Mouse (Mus musculus) layer of hippocampus, postnatal 14 days (tissue): ENCODE measurements around the gene Hmx1. TPM values are rescaled to one million over a fixed set of nuclear protein-coding genes. Genes with fewer than 3 reads are reported as not detected.
A peak's percentile ranks its signal among the peaks of the same experiment; 100 is the strongest.

Source experiments
- DNase-seq, 2 experiments: peaks; one replicate each; pipeline ENCODE4 v3.0.0; 2021 to 2022; ENCODE audit warnings: low spot score in 2 of 2, mixed read lengths in 1 of 2
- long read RNA-seq, 2 experiments: library from polyadenylated mRNA; stranded (forward); transcript quantifications; one replicate each; pipeline ENCODE4 v2.0.0; 2021
- total RNA-seq, 2 experiments: library from RNA; stranded (reverse); gene quantifications; 2 replicates each; pipeline ENCODE4 v1.2.3; 2021

The Hmx1 gene
- not detected for total RNA-seq
- long read RNA-seq, experiment 1: 0 reads
- long read RNA-seq, experiment 2: 0 reads

DNA sequence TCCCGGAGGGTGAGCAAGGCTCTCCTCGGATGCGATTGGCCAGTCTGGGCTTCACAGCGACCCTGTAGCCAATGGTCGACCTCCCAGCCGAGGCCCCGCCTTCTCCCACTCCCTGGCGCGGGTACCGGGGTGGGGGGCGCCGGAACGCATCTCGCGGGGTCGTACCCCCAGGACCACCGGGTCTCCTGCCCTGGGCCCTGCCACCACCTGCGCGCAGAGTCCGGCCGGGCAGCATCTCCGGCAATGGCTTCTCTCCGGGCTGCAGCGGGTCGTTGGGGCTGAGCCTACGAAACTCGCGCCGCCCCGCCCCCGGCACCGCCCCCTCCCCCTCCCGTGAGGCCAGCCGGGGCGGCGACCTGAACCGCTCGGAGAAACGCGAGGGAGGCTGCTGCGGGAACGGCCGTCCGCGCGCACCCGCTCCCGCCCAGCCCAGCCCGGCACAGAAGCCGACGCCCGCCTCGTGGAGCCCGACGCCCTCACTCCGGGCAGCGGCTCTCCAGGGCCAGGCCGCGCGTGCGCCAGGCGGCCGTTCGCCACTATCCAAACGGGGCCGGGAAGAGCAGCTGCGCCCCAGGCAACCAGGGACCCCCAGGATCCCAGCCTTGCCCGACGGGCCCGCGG lies at the start of gene Hmx1:
Hmx1 (plus strand) TSS at position 618 of the 621 bp plus-strand sequence.
- no peak for DNase-seq

GRCm38 (mm10) chr5:35345084-35345483 lies 43.8 kb upstream of the Hmx1 start:
- no peak for DNase-seq

DNA sequence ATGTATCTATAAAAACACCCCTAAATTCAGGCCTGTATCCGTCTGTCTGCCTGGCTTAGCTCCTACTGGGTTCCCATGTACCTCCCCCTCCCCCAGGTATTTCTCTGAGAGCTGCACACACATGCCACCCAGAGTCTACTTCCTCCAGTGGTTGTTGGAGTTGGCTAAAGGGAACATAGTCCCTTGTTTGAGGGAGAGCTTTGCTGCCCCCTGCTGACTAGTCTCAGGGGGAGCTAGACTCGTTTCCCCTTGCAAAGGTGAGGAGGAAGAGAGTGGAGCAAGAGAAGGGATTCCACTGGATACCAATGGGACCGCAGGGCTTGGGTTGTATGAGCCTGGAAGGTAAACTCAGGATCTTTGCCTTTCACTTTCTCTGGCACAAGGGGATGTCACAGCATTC lies 40.1 kb upstream of the Hmx1 start:
- DNase-seq: peak; percentile 77 to 89

DNA sequence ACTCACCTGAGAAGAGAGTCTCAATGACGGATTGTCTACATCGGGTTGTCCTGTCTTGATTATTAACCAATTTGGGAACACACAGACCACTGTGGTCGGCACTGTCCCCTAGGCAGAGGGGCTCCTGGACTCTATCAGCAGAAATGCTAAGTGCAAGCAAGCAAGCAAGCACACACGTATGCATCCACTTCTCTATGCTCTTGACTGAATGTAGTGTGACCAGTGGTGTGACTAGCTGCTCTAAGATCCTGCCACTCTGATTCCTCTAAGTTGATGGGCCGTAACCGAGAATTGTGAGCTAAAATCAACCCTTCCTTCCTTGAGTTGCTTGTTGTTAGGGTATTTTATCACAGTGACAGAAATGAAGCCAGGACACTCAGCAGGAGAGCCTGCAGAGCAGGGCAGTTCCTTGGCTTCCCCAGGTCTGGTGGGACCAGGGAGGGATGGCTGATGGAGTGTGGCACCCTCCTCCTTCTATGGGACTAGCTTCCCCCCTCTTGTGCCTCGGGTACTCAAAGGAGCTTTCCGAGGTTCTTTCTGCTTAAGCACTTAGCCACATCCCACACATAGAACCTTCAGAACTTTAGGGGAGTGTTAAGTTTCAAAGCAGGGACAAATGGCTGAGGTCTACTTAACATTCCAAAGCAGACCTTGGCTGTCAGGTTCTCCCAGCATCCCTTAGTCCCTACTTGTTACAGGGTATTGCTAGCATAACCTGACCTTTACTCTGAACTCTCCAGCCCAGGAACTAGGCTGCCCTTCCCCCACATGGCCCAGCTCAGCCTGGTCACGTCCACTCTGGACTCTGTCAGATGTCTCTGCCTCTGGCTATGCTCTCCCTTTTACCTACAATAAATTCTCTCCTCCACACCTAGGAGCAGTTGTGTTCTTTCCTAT lies 31.1 kb upstream of the Hmx1 start:
- DNase-seq: no peak

DNA sequence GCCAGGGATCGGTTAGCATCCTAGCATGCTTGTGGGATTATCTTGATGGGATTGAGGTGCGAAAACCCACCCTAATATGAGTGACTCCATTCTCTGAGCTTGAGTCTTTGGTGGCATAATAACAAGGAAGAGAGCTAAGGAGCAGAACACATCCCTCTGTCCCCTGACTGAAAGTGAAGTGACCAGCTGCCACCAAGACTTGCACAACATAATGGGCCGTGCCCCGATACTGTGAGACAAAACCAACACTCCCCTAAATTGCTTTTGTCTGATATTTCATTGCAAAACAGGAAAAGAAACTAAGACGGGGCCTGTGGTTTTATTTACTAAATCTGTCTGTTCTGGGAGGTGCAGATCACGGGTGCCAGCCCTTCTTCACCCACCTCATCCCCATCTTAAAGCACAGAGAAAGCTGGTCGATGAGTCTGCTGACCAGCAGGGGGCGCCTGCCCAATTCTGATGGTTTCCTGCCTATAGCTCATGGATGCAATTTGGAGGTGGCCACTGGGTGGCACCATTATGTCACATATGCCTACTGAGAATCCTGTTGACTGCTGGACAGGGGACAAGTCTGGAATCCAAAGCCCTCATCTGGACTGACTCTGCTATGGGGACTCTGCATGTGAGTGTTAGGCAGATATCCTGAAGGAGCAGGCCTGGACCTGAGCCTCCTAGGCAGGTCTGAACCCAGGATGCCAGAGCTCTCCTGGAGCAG lies 27.2 kb upstream of the Hmx1 start:
- DNase-seq: peak; percentile 93 to 96

- DNase-seq: no peak
Measured at GRCm38 (mm10) chr5:35366241-35367032, 22.5 kb upstream of the Hmx1 start.

DNA sequence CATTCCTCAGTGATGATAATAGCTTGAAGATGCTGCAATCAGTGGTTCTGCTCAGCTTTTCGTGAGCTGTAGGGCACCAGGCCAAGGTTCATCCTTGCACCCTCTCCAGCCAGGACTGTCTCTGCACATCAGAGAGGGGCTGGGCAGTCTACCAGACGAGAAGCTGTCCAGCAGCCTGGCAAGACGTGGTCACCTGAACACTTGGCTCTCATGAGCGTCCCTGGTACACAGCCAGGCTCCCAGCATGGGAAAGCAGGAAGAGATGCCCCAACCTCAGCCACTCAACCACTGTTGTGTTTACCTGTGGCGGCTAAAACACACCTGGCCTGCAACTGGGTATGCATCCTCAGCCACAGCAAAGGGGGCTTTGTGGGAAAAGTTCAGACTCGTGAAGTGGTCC lies 20.0 kb upstream of the Hmx1 start:
- DNase-seq: no peak

DNA sequence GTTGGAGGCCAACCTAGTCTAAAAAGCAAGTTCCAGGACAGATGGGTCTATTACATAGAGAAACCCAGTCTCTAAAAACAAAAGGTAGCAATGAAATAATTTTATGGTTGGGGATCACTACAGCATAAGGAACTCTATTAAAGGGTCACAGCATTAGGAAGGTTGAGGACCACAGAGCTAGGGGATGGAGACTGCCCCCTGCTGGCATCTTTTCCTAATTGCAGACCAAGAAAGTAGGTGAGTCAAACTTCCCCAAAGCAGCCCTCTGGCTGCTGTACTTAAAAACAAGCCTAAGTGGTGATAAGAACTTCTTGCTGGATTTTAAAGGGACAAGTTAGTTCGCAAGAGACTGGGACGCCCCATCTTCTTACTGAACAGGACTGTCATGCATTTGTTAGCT lies 9.8 kb upstream of the Hmx1 start:
- no peak for DNase-seq

DNA sequence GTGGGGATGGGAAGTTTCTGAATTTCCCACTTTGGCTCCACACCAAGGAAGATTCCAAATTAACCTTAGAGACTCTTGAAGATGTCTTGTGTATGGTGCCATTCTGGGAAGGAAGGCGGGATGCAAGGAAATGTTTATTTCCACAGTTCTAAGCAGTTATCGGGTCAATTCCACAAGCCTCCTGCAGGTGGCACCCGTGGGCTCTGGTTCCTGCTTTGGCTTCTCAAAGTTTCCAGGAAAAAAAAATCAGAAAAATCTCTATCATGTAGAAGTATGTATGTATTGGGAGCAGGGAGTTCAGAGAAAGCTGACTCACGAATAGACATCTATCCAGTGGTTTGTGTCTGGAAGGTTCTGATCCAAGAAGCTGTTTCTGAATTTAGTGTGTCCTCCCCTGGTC lies 9.1 kb upstream of the Hmx1 start:
- DNase-seq: no peak

DNA sequence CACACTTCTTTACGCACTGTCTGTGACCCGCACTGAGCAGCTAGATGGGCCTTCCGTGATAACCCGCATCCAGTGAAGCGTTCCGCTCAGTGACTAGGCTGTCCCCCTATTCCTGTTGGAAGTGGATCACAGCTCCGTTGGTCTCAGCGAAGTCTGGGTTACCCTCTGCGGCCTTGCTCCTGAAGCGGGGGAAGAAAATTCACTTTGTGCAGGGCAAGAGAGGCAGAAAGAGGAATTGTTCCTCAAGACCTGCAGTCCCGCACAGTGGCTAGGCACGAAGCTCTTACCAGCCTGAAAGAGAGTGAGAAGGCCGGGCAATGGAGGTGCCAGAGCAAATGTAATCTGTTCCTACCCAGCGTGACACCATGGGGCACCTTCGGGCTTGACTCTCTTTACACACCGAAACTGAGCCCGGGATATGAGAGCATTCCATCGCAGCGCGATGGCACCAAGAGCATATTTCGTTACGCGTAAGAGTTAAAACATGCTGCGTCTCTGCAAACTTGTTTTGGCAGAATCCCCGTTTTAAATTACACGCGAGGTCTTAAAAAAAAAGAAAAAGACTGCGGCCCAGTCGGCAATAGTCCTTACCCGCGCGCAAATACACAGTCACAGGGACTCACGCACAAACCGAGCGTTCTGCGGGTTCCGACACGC lies 946 bp upstream of the Hmx1 start:
- no peak for DNase-seq

GRCm38 (mm10) chr5:35389441-35389840 lies 533 bp downstream of the Hmx1 start:
- DNase-seq: no peak

- no peak for DNase-seq
Measured at GRCm38 (mm10) chr5:35389915-35390314, 1.0 kb downstream of the Hmx1 start.

DNA sequence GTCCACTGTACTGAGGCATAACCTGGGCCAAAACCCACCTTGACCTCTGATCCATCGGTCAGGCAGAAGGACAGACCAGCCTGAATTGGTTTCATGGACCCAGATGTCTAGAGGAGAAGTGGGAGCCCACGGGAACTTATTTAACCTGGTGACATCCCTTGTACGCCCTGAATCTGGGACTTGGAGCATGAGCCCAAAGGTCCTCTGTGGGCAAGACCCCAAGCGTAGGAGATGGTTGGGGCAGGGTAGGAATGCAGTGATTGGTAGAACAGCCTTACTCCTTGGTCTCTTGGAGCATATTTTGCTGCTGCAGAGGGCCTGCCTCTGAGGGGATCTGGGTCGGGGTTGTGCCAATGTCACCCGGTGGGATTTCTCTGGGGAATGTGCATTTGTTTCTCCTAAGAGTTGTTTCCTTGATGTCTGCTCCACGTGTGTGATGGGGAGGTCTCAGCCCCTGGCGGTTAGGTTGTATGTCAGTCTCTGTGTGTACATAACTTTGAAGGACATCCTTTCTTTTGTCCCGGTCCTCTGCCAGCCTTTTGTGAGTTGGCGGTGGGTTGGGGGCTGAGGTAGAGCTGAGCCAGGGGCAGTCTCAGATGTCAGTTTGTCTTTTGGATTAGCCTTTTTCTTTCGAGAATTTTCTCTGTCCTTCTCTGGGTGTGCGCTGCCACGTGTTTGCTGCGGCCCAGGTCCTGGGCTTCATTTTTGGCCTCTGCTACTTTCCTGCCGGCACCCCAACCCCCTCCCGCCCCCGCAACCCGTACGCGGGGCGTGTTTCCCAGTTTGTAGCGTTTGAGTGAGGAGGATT lies 2.1 kb downstream of the Hmx1 start:
- DNase-seq: no peak

DNA sequence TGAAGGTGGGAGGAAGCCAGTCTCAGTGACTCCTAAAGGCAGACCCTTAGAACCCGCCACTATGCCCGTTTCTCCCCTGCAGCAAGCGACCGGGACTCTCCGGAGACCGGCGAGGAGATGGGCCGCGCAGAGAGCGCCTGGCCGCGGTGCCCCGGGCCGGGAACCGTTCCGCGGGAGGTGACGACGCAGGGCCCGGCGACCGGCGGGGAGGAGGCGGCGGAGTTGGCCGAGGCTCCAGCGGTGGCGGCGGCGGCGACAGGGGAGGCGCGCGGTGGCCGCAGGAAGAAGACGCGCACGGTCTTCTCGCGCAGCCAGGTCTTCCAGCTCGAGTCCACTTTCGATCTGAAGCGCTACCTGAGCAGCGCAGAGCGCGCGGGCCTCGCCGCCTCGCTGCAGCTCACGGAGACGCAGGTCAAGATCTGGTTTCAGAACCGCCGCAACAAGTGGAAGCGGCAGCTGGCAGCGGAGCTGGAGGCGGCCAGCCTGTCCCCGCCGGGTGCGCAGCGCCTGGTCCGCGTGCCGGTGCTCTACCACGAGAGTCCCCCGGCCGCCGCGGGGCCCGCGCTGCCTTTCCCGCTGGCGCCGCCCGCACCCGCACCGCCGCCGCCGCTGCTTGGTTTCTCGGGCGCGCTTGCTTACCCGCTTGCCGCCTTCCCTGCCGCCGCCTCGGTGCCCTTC lies 2.9 kb downstream of the Hmx1 start:
- DNase-seq: no peak

DNA sequence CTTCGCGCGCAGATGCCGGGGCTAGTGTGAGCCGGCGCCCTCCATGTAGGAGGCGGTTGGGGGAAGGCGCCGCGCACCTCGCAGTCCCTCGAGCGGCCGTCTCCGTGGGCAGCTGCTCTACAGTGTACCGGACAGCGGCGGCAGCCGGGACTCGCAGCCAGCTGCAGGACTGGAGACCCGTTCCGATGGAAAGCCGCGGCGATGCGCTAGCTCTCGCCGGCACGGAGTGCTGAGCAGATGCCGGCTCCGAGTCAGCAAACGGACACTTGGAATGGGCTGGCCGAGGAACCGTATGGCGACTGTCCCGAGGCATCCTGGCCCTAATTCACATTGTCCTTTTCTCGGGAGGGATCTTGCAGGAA lies 3.4 kb downstream of the Hmx1 start:
- no peak for DNase-seq

GRCm38 (mm10) chr5:35395566-35396440 lies 6.9 kb downstream of the Hmx1 start:
- DNase-seq: no peak

DNA sequence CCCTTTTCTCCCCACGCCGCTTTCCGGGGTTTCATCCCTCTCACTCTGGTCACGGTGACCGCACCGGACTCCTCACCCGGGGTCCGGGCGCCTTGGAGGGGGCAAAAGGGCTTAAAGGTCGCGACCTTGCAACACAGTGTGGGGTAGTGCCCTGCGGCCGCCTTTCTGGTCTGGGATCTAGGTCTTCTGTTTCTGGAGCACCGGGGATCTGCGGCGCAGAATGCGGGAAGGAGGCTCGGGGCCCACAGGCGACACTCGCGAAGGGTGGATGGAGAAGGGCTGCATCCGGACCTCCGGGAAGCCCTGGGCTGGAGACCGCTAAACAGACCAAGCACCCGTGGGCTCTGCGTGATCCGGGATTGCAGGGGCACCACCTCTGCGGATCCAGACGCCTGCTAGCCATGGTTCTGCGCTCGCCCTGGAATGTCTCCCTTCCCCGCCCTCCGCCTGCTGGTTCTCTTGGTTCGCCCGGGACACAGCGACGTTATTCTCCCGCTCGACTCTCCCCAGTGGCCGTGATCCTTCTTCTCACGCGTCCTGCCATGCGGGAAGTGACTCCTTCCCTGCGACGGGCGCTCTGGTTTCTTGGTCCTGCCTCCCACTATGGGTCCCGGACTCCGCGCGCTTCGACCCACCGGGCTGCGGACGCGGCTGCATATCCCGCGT lies 8.2 kb downstream of the Hmx1 start:
- no peak for DNase-seq
